Mouse (Mus musculus) adrenal gland (tissue): ENCODE data around the gene Gm15262.
"Not testable (repeated sequence)": the region's sequence is repeated elsewhere in the genome, so short reads cannot be mapped to it uniquely, and the experiment has no call there.

Experiments used
- intact Hi-C: fragments of 180-260 bp; cut with DNase I; formaldehyde crosslinking; loops from one replicate; pipeline ENCODE4 v1.15.1; 2025
- long read RNA-seq, 2 experiments: library from polyadenylated mRNA; unstranded; transcript quantifications; one replicate each; pipeline ENCODE4 v2.0.0; 2020; ENCODE audit warnings: borderline replicate concordance in 1 of 2; ENCODE audit not compliant: insufficient replicate concordance in 1 of 2

Gene Gm15262
- long read RNA-seq, experiment 1: 0 reads
- long read RNA-seq, experiment 2: 0 reads

GRCm38 (mm10) chrX:161287156-161287555 lies at the start of gene Gm15262:
Gm15262 (plus strand) TSS chrX:161287456.
- intact Hi-C loops: not testable (repeated sequence)

GRCm38 (mm10) chrX:161308131-161308530 lies 20.9 kb downstream of the Gm15262 start:
- intact Hi-C loops: no loop called here

GRCm38 (mm10) chrX:161316443-161316842 lies 29.2 kb downstream of the Gm15262 start:
- intact Hi-C loops: no loop called here

- intact Hi-C loops: no loop called here
These were observed 83.7 kb downstream of the Gm15262 start for GRCm38 (mm10) chrX:161370927-161371326.

GRCm38 (mm10) chrX:161371461-161371860 lies 84.2 kb downstream of the Gm15262 start:
- intact Hi-C loops: no loop called here

GRCm38 (mm10) chrX:161375568-161375967 lies 88.3 kb downstream of the Gm15262 start:
- intact Hi-C loops: no loop called here

- intact Hi-C loops: no loop called here
These were observed 98.5 kb downstream of the Gm15262 start for GRCm38 (mm10) chrX:161385791-161386190.

GRCm38 (mm10) chrX:161387942-161388341 lies 100.7 kb downstream of the Gm15262 start:
- intact Hi-C loops: no loop called here

- intact Hi-C loops: loop anchor here (5.0 to 10.0 kb wide), 2 partner anchors 386 to 428 kb away; no protein-coding TSS in a partner anchor
These were observed 111.9 kb downstream of the Gm15262 start for GRCm38 (mm10) chrX:161399110-161399509.

GRCm38 (mm10) chrX:161411151-161411550 lies 123.9 kb downstream of the Gm15262 start:
- intact Hi-C loops: no loop called here
